Mouse (Mus musculus): ENCODE measurements at regions not wholly inside any gene's neighbourhood (a gene's known extent, or its start where the extent isn't known, plus 50 kb on each side); places are given as distances from the start of the nearest gene placed in this dataset.

GRCm38 (mm10) chr14:98442411-98442810, 272.8 kb upstream of the Dach1 start:
- no peak for TF ChIP-seq CTCF (conservative IDR thresholded peaks at IDR 0.05; ENCODE audit: insufficient read depth, insufficient read length, low read depth, low read length)
- TF ChIP-seq POLR2A (IDR thresholded peaks at IDR 0.05; ENCODE audit: low read depth, low read length), result no peak

All from kidney, adult 2 months (tissue).